Mouse (Mus musculus) brain, adult 2 months (tissue): ENCODE results near the gene Cdk14.
A peak's percentile ranks its signal among the peaks of the same experiment; 100 is the strongest.

ENCODE experiments used
- DNase-seq: peaks from one replicate; pipeline ENCODE4 v3.0.0; 2011; ENCODE audit warnings: low read depth, low spot score

Gene Cdk14

GRCm38 (mm10) chr5:5007489-5008152, 412.5 kb downstream of the Cdk14 start:
- DNase-seq, result no peak

GRCm38 (mm10) chr5:5005633-5006032, 414.5 kb downstream of the Cdk14 start:
- DNase-seq, result peak; percentile 58

GRCm38 (mm10) chr5:5004740-5005139, 415.4 kb downstream of the Cdk14 start:
- no peak for DNase-seq

- peak; percentile 92 for DNase-seq
These were observed 426.9 kb downstream of the Cdk14 start for GRCm38 (mm10) chr5:4993192-4993601.

GRCm38 (mm10) chr5:4991023-4991422, 429.1 kb downstream of the Cdk14 start:
- peak; percentile 74 for DNase-seq

GRCm38 (mm10) chr5:4990237-4990636, 429.9 kb downstream of the Cdk14 start:
- peak; percentile 64 for DNase-seq

- DNase-seq, result no peak
These were observed 433.9 kb downstream of the Cdk14 start for GRCm38 (mm10) chr5:4986181-4986580.

- DNase-seq, result peak; percentile 43
These were observed 440.6 kb downstream of the Cdk14 start for GRCm38 (mm10) chr5:4979551-4979950.

- DNase-seq, result no peak
These were observed 446.7 kb downstream of the Cdk14 start for GRCm38 (mm10) chr5:4973408-4973807.

- peak; percentile 92 for DNase-seq
These were observed 458.0 kb downstream of the Cdk14 start for GRCm38 (mm10) chr5:4962063-4962610.

GRCm38 (mm10) chr5:4961636-4962035, 458.5 kb downstream of the Cdk14 start:
- DNase-seq, result no peak

GRCm38 (mm10) chr5:4959446-4959845, 460.7 kb downstream of the Cdk14 start:
- no peak for DNase-seq

GRCm38 (mm10) chr5:4955993-4956392, 464.1 kb downstream of the Cdk14 start:
- peak; percentile 61 for DNase-seq

GRCm38 (mm10) chr5:4955392-4955791, 464.7 kb downstream of the Cdk14 start:
- DNase-seq, result no peak

- no peak for DNase-seq
These were observed 470.7 kb downstream of the Cdk14 start for GRCm38 (mm10) chr5:4949433-4949832.

GRCm38 (mm10) chr5:4948090-4948954, 471.8 kb downstream of the Cdk14 start:
- DNase-seq, result peak; percentile 67

- no peak for DNase-seq
These were observed 485.0 kb downstream of the Cdk14 start for GRCm38 (mm10) chr5:4935131-4935530.

GRCm38 (mm10) chr5:4934491-4934890, 485.6 kb downstream of the Cdk14 start:
- no peak for DNase-seq

GRCm38 (mm10) chr5:4931539-4932143, 488.5 kb downstream of the Cdk14 start:
- peak; percentile 57 for DNase-seq

- DNase-seq, result no peak
These were observed 490.5 kb downstream of the Cdk14 start for GRCm38 (mm10) chr5:4929628-4930027.

- DNase-seq, result no peak
These were observed 495.2 kb downstream of the Cdk14 start for GRCm38 (mm10) chr5:4924866-4925265.

GRCm38 (mm10) chr5:4918376-4918775, 501.7 kb downstream of the Cdk14 start:
- DNase-seq, result peak; percentile 86
